Mouse (Mus musculus): Measurements from ENCODE around the gene Tmem239. TPM values are rescaled to one million over a fixed set of nuclear protein-coding genes. Genes with fewer than 3 reads are reported as not detected.

The Tmem239 gene
- polyA plus RNA-seq, 1 experiment = 255 TPM

DNA sequence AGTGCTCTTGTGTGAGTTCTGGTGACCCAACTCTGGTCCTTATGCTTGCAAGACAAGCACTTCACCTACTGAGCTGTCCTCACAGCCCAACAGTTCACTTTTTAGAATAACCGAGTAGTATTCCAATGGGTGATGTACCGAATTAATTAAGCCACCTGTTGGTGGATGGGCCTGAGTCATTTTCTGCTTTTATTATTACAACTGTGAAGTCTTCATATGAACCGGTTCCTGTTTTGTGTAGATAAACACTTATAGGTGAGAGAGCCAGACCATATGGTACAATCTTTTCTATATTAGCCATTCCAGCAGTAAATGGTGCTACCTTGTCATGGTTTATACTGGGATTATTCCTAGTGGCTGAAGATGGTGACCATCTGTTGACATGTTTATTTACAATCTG lies 6.5 kb downstream of the Tmem239 start:
- no peaks in the 10 kb centered on the region for H3K36me3 ChIP-seq (ENCODE audit: control insufficient read depth, insufficient read depth, low read length)
- H3K27me3 ChIP-seq (ENCODE audit: control insufficient read depth, insufficient read depth, low read length) = no peaks in the 10 kb centered on the region
- peaks cover 4% of the 10 kb centered on the region; the same call in 1 of the 2 replicates for H3K4me1 ChIP-seq (ENCODE audit: control insufficient read depth, insufficient read depth, low read length)
- H3K27ac ChIP-seq (ENCODE audit: control insufficient read depth, insufficient read depth, low read depth, low read length) = no peak overlapping the region
- no peak overlapping the region for H3K4me3 ChIP-seq (ENCODE audit: control insufficient read depth, low read depth, low read length)
- TF ChIP-seq CTCF (IDR thresholded peaks at IDR 0.05; ENCODE audit: control insufficient read depth, insufficient read depth, insufficient replicate concordance, low read depth, low read length) (no peak), POLR2A (IDR thresholded peaks at IDR 0.05; ENCODE audit: control insufficient read depth, low read depth, low read length) (no peak)

DNA sequence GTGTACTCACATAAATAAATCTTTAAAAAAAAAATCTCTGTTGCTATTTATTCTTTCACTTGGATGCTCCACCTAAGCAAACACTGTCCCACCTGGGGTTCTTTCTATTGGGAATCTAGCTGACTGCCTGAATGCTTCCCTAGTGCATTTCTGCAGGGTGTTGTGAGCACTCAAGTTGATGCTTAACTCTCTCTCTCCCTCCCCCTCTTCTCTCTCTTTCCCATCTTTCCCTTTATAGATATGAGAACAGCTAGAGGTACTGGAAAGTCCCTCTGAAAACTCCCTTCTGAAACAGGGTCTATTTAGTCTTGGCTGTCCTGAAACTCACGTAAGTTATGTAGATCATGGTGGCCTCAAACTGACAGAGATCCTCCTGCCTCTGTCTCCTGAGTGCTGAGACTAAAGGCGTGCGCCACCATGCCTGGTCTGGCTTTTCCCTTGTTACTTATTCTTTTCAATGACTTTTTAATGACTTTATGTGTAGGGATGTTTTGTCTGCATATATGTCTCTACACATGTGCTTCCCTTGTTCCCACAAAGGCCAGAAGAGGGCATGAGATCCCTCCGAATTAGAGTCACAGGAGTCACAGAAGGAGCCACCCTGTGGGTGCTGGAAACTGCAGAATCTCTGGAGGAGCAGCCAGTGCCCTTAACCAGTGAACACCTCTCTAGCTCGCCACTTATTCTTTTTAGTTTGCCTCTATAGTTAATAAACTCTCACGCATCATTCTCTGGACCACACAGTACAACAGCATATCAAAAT lies 8.0 kb downstream of the Tmem239 start:
- Histone ChIP-seq H3K4me3 (ENCODE audit: control insufficient read depth, low read depth, low read length) (no peak overlapping the region), H3K36me3 (ENCODE audit: control insufficient read depth, insufficient read depth, low read length) (no peaks in the 10 kb centered on the region), H3K27ac (ENCODE audit: control insufficient read depth, insufficient read depth, low read depth, low read length) (no peak overlapping the region), H3K4me1 (ENCODE audit: control insufficient read depth, insufficient read depth, low read length) (peaks cover 4% of the 10 kb centered on the region; the same call in 1 of the 2 replicates), H3K27me3 (ENCODE audit: control insufficient read depth, insufficient read depth, low read length) (no peaks in the 10 kb centered on the region)
- TF ChIP-seq CTCF (IDR thresholded peaks at IDR 0.05; ENCODE audit: control insufficient read depth, insufficient read depth, insufficient replicate concordance, low read depth, low read length) (no peak), POLR2A (IDR thresholded peaks at IDR 0.05; ENCODE audit: control insufficient read depth, low read depth, low read length) (no peak)

DNA sequence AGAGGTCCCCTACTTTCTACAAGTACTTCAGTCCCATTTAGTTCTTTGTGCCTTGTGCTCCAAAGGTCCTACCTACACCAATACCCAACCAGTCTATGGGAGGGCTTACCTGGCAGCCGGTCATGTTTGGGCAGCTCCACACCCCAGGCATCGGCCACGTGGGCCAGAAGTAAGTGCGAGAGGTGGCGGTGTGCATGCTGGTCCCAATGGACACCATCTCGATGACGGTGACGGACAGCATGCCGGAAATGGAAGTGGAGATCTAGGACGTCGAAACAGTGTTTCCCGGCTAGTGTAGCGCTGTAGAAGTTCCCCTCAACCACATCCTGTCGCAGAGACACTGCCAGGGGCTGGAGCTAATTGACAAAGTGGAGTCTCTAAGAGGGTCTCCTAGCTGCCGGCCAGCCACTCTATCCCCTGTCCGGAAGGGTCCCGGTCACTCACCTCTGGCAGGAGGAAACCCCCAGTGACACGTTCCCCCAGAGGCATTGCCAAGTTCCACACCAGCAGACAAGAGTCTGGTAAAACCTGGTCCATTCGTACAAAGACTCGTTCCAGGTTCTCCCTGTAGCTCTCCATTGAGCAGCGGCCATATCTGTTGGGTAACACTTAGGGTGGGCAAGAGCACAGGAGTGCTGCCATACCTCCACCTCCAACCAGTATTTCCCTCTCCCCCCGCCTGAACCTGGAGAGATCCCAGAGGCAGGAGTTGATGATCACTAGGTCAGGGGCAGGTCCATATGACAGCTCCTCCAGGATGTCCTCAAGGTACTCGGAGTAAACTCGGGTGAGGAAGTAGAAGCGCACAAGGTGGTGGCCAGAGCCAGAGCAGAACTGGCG lies 15.7 kb downstream of the Tmem239 start:
- Histone ChIP-seq H3K27me3 (ENCODE audit: control insufficient read depth, insufficient read depth, low read length) (no peaks in the 10 kb centered on the region), H3K27ac (ENCODE audit: control insufficient read depth, insufficient read depth, low read depth, low read length) (no peak overlapping the region), H3K4me3 (ENCODE audit: control insufficient read depth, low read depth, low read length) (peak overlapping the region; percentile 33), H3K36me3 (ENCODE audit: control insufficient read depth, insufficient read depth, low read length) (no peaks in the 10 kb centered on the region), H3K4me1 (ENCODE audit: control insufficient read depth, insufficient read depth, low read length) (peaks cover 9% of the 10 kb centered on the region)
- TF ChIP-seq CTCF (IDR thresholded peaks at IDR 0.05; ENCODE audit: control insufficient read depth, insufficient read depth, insufficient replicate concordance, low read depth, low read length) (no peak), POLR2A (IDR thresholded peaks at IDR 0.05; ENCODE audit: control insufficient read depth, low read depth, low read length) (no peak)

DNA sequence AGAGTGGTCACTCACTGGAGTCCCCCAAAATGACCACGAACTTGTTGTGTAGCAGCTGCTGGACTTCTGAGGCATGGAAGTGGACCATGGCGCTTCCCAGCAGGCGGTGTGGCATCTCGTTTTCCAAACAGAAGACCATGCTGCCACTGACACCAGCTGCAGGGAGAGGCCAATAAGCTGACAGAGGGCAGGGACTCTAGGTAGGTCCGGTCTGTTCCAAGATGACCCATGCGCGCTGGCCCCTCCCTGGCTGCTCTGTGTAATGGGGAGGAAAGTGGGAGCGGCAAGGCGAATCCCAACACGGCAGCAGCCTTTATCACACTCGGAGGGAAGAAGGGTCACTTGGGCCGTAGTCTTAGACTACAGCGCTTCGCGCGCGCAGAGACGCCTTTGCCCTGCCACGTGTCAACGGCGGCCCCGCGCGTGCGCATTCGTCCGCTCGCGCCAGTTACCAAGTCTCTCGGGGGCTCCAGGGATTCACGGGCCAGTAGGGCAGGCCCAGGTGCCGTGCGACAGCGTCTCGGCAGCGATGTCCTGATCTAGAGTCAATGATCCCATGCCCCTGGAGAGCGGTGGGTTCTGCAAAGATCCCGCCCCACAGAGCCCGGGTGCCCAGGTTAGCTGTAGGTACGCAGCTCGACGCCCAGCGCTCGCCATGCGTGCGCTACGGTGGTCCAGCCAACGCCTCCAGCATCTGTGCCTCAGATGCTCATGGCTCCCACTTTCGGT lies 17.3 kb downstream of the Tmem239 start:
- peak overlapping the region; percentile 93 for H3K4me3 ChIP-seq (ENCODE audit: control insufficient read depth, low read depth, low read length)
- H3K27ac ChIP-seq (ENCODE audit: control insufficient read depth, insufficient read depth, low read depth, low read length) = peak overlapping the region; percentile 92
- no peak for TF ChIP-seq CTCF (IDR thresholded peaks at IDR 0.05; ENCODE audit: control insufficient read depth, insufficient read depth, insufficient replicate concordance, low read depth, low read length)
- TF ChIP-seq POLR2A (IDR thresholded peaks at IDR 0.05; ENCODE audit: control insufficient read depth, low read depth, low read length) = no peak
- peaks cover 9% of the 10 kb centered on the region for H3K4me1 ChIP-seq (ENCODE audit: control insufficient read depth, insufficient read depth, low read length)
- no peaks in the 10 kb centered on the region for H3K27me3 ChIP-seq (ENCODE audit: control insufficient read depth, insufficient read depth, low read length)
- no peaks in the 10 kb centered on the region for H3K36me3 ChIP-seq (ENCODE audit: control insufficient read depth, insufficient read depth, low read length)

DNA sequence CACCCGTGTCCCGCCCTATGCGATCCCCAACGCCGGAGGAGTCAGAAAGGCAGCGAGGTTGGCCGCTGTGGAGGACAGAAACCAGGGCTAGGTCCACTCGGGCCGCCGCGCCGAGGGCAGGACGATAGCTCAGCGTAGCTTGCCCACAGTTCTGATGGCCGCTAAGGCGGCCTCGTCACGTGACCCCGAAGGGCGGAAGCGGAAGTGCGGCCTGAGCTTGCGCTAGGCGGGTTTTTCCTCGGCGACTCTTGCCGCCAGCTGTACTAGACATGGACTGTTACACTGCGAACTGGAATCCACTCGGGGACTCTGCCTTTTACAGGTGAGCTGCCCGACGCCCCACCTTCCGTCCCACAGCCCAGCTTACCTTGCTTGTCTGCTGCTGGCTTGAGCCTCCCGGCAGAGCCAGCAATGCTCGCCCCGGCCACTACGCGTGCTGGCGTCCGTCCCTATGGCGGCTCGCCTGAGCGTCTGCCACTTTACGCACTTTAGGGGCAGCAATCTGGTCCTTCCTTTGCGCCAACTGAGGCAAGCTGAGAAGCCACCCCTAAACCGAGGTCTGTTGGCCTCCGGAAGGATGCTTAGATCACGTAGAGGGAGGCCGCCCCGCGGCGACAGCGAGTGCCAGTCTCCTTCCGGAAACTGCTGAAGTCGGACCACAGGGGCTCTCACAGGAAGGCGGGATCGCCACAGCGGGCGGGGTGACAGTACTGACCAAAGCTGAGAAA lies 18.0 kb downstream of the Tmem239 start, which contains the start of the genes Vps16 and Pced1a:
TSS of gene Vps16 (plus strand) at position 214 of the 728 bp plus-strand sequence.
TSS of gene Pced1a (minus strand) at position 576 of the 728 bp plus-strand sequence.
- TF ChIP-seq CTCF (IDR thresholded peaks at IDR 0.05; ENCODE audit: control insufficient read depth, insufficient read depth, insufficient replicate concordance, low read depth, low read length) (peak; percentile 47; the same call in 1 of the 2 replicates), POLR2A (IDR thresholded peaks at IDR 0.05; ENCODE audit: control insufficient read depth, low read depth, low read length) (peak; percentile 78; the same call in 1 of the 2 replicates)
- Histone ChIP-seq H3K36me3 (ENCODE audit: control insufficient read depth, insufficient read depth, low read length) (no peaks in the 10 kb centered on the region), H3K27me3 (ENCODE audit: control insufficient read depth, insufficient read depth, low read length) (no peaks in the 10 kb centered on the region), H3K4me1 (ENCODE audit: control insufficient read depth, insufficient read depth, low read length) (peaks cover 9% of the 10 kb centered on the region), H3K27ac (ENCODE audit: control insufficient read depth, insufficient read depth, low read depth, low read length) (peak within 1 kb of the TSS; percentile 92), H3K4me3 (ENCODE audit: control insufficient read depth, low read depth, low read length) (peak within 1 kb of the TSS; percentile 93)

DNA sequence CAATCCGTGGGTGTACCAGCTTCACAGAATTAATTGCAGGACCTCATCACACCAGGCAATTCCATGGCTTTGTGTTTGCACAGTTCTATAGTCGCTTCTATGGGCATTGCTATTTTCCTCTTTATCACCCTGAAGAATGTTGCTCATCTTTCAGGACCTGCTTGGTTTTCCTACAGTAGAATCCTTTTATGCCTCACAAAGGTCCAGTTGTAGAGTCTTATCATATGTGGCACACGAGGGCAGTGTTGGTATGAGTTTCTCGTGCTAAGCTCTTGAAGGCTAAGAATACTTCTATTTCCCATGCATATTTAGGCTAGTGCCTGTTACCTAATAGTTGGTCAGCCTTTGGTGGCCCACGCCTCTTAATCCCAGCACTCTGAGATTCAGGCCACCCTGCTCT lies 18.8 kb downstream of the Tmem239 start:
- H3K4me1 ChIP-seq (ENCODE audit: control insufficient read depth, insufficient read depth, low read length) = peaks cover 9% of the 10 kb centered on the region
- H3K36me3 ChIP-seq (ENCODE audit: control insufficient read depth, insufficient read depth, low read length) = no peaks in the 10 kb centered on the region
- TF ChIP-seq POLR2A (IDR thresholded peaks at IDR 0.05; ENCODE audit: control insufficient read depth, low read depth, low read length) (no peak), CTCF (IDR thresholded peaks at IDR 0.05; ENCODE audit: control insufficient read depth, insufficient read depth, insufficient replicate concordance, low read depth, low read length) (no peak)
- H3K27me3 ChIP-seq (ENCODE audit: control insufficient read depth, insufficient read depth, low read length) = no peaks in the 10 kb centered on the region
- peak overlapping the region; percentile 93; the same call in 1 of the 2 replicates for H3K4me3 ChIP-seq (ENCODE audit: control insufficient read depth, low read depth, low read length)
- no peak overlapping the region for H3K27ac ChIP-seq (ENCODE audit: control insufficient read depth, insufficient read depth, low read depth, low read length)

Measured in testis, adult 2 months (tissue).